Mouse (Mus musculus): ENCODE measurements around the gene 5730455P16Rik. TPM values are rescaled to one million over a fixed set of nuclear protein-coding genes. Genes with fewer than 3 reads are reported as not detected.
A peak's percentile ranks its signal among the peaks of the same experiment; 100 is the strongest.
"Not testable (repeated sequence)": the region's sequence is repeated elsewhere in the genome, so short reads cannot be mapped to it uniquely, and the experiment has no call there.

The 5730455P16Rik gene
- polyA plus RNA-seq, 3 experiments from 2014 or later = 13.5 to 15.2 (median 13.6) TPM

- not testable (repeated sequence) for ATAC-seq
These were observed 726 bp upstream of the 5730455P16Rik start for GRCm38 (mm10) chr11:80378452-80379068.

GRCm38 (mm10) chr11:80376651-80377050 is 1.2 kb downstream of the 5730455P16Rik start:
- no peak for ATAC-seq

GRCm38 (mm10) chr11:80368949-80369348 is 8.9 kb downstream of the 5730455P16Rik start:
- ATAC-seq = no peak

GRCm38 (mm10) chr11:80354832-80355231 is 23.0 kb downstream of the 5730455P16Rik start:
- no peak for ATAC-seq

GRCm38 (mm10) chr11:80351832-80352430 is 25.9 kb downstream of the 5730455P16Rik start:
- no peak for ATAC-seq

- ATAC-seq = no peak
These were observed 35.4 kb downstream of the 5730455P16Rik start for GRCm38 (mm10) chr11:80342482-80342881.

- no peak for ATAC-seq
These were observed 41.5 kb downstream of the 5730455P16Rik start for GRCm38 (mm10) chr11:80336351-80336730.

- ATAC-seq = no peak
These were observed 42.1 kb downstream of the 5730455P16Rik start for GRCm38 (mm10) chr11:80335609-80336350.

- ATAC-seq = no peak
These were observed 45.0 kb downstream of the 5730455P16Rik start for GRCm38 (mm10) chr11:80332709-80333400.

- ATAC-seq = no peak
These were observed 53.2 kb downstream of the 5730455P16Rik start for GRCm38 (mm10) chr11:80324636-80325035.

GRCm38 (mm10) chr11:80323255-80323654 is 54.6 kb downstream of the 5730455P16Rik start:
- peak; percentile 52 for ATAC-seq

GRCm38 (mm10) chr11:80315743-80316639 is 61.8 kb downstream of the 5730455P16Rik start:
- ATAC-seq = no peak

GRCm38 (mm10) chr11:80313944-80314343 is 63.9 kb downstream of the 5730455P16Rik start:
- no peak for ATAC-seq

- ATAC-seq = no peak
These were observed 64.4 kb downstream of the 5730455P16Rik start for GRCm38 (mm10) chr11:80313462-80313861.

- no peak for ATAC-seq
These were observed 65.3 kb downstream of the 5730455P16Rik start for GRCm38 (mm10) chr11:80312565-80312964.

GRCm38 (mm10) chr11:80312049-80312448 is 65.8 kb downstream of the 5730455P16Rik start:
- ATAC-seq = no peak

- no peak for ATAC-seq
These were observed 66.6 kb downstream of the 5730455P16Rik start for GRCm38 (mm10) chr11:80311271-80311670.

Other genes with a start within 250 kb of the 5730455P16Rik start
- gene Tefm, start 235.9 kb downstream of the 5730455P16Rik start, polyA plus RNA-seq (2017; shearing (Covaris generic)) = 10 to 100 TPM; 18.9 to 34.9 (median 32.5) TPM
- under 1 TPM in 1 of 3 experiments, not detected in 2; 0.47 TPM for gene Adap2, start 223.9 kb downstream of the 5730455P16Rik start, polyA plus RNA-seq (2017; shearing (Covaris generic))
- gene Rnf135, start 194.2 kb downstream of the 5730455P16Rik start, polyA plus RNA-seq (2017; shearing (Covaris generic)) = 10 to 100 TPM; 10.2 to 12.1 (median 11.1) TPM
- 10 to 100 TPM; 20.6 to 30.8 (median 29.8) TPM for gene Rhot1, start 169.0 kb downstream of the 5730455P16Rik start, polyA plus RNA-seq (2017; shearing (Covaris generic))
- gene Rhbdl3, start 77.1 kb downstream of the 5730455P16Rik start, polyA plus RNA-seq (2017; shearing (Covaris generic)) = under 1 TPM; 0.40 to 0.78 (median 0.44) TPM
- gene Zfp207, start 5.2 kb upstream of the 5730455P16Rik start, polyA plus RNA-seq (2017; shearing (Covaris generic)) = 100 to 1,000 TPM; 288 to 361 (median 313) TPM
- 100 to 1,000 TPM; 287 to 345 (median 294) TPM for gene Psmd11, start 50.6 kb upstream of the 5730455P16Rik start, polyA plus RNA-seq (2017; shearing (Covaris generic))
- 1 to 10 TPM in 2 of 3 experiments, under 1 TPM in 1; 0.78 to 1.3 (median 1.3) TPM for gene Cdk5r1, start 99.0 kb upstream of the 5730455P16Rik start, polyA plus RNA-seq (2017; shearing (Covaris generic))